Mouse (Mus musculus) cerebellum, adult 2 months (tissue): Measurements from ENCODE around the gene Pcgf1. TPM values are rescaled to one million over a fixed set of nuclear protein-coding genes. Genes with fewer than 3 reads are reported as not detected.

Source experiments
- DNase-seq, 2 experiments: peaks; one replicate each; pipeline ENCODE4 v3.0.0; 2021
- H3K27ac ChIP-seq: fragments of 200-500 bp; 2 replicates; pipeline ENCODE4 v1.5.1; 2012; ENCODE audit warnings: low read length, control low read depth, inconsistent platforms; ENCODE audit not compliant: insufficient read depth
- H3K27me3 ChIP-seq: fragments of 200-500 bp; 2 replicates; pipeline ENCODE4 v1.6.1; 2012; ENCODE audit warnings: inconsistent platforms, mild to moderate bottlenecking, low read length, moderate library complexity; ENCODE audit not compliant: control insufficient read depth, insufficient read depth
- H3K4me1 ChIP-seq: fragments of 200-500 bp; 2 replicates; pipeline ENCODE4 v1.6.1; 2011; ENCODE audit warnings: low read length; ENCODE audit not compliant: control insufficient read depth, insufficient read depth
- H3K4me3 ChIP-seq: fragments of 200-500 bp; replicated peaks from 2 replicates; pipeline ENCODE3; 2011; ENCODE audit warnings: mild to moderate bottlenecking, low read depth, low read length, control low read depth; ENCODE audit not compliant: insufficient read depth
- CTCF ChIP-seq: fragments of 200-500 bp; IDR thresholded peaks from 2 replicates; pipeline ENCODE4 v1.5.1; 2011; ENCODE audit warnings: low read depth, mild to moderate bottlenecking, control low read depth, low read length, moderate library complexity, borderline replicate concordance; ENCODE audit not compliant: insufficient read depth
- POLR2A ChIP-seq: fragments of 200-500 bp; IDR thresholded peaks from 2 replicates; pipeline ENCODE4 v1.6.1; 2011; ENCODE audit warnings: low read length, control low read depth, borderline replicate concordance; ENCODE audit not compliant: insufficient read depth
- WGBS: fragments of 180-500 bp; shearing (Covaris S2); methylation state at CpG from one replicate; pipeline ENCODE4 v1.1.7; 2018; 5-methylcytosine and 5-hydroxymethylcytosine counted together
- polyA plus RNA-seq: library from polyadenylated mRNA; depleted of rRNA; stranded (reverse); fragments of >200 nt; gene quantifications from 2 replicates; pipeline ENCODE4 v1.2.3, GENCODE M21; 2012

Gene Pcgf1
- polyA plus RNA-seq, 1 experiment = 57.5 TPM

GRCm38 (mm10) chr6:83117165-83117438, 39.4 kb downstream of the Pcgf1 start:
- no peak overlapping the region for H3K27ac ChIP-seq
- 66% methylated on average over 4 of the region's 4 CpGs for WGBS
- H3K27me3 ChIP-seq = no peaks in the 10 kb centered on the region
- no peak for DNase-seq
- H3K4me1 ChIP-seq = peaks cover 15% of the 10 kb centered on the region
- no peak overlapping the region for H3K4me3 ChIP-seq
- TF ChIP-seq POLR2A = no peak
- no peak for TF ChIP-seq CTCF

- no peak overlapping the region for H3K27ac ChIP-seq
- 85% methylated on average over 13 of the region's 13 CpGs for WGBS
Observed at GRCm38 (mm10) chr6:83117616-83118015, 39.9 kb downstream of the Pcgf1 start.

GRCm38 (mm10) chr6:83118369-83118768, 40.7 kb downstream of the Pcgf1 start:
- WGBS = 64% methylated on average over 11 of the region's 11 CpGs
- DNase-seq = peak in 1 of 2 experiments; percentile 16
- H3K4me3 ChIP-seq = no peak overlapping the region
- no peak for TF ChIP-seq POLR2A
- TF ChIP-seq CTCF = no peak
- H3K27ac ChIP-seq = no peak overlapping the region
- H3K4me1 ChIP-seq = peaks cover 15% of the 10 kb centered on the region
- no peaks in the 10 kb centered on the region for H3K27me3 ChIP-seq

More at GRCm38 (mm10) chr6:83117616-83118015, 39.9 kb downstream of the Pcgf1 start:
- H3K4me1 ChIP-seq = peaks cover 15% of the 10 kb centered on the region
- no peaks in the 10 kb centered on the region for H3K27me3 ChIP-seq
- peak in 1 of 2 experiments; percentile 13 for DNase-seq
- TF ChIP-seq POLR2A (no peak), CTCF (no peak)
- H3K4me3 ChIP-seq = no peak overlapping the region

- Histone ChIP-seq H3K27ac (no peak overlapping the region), H3K27me3 (no peaks in the 10 kb centered on the region), H3K4me3 (no peak overlapping the region), H3K4me1 (peaks cover 15% of the 10 kb centered on the region)
- no peak for DNase-seq
- WGBS = 52% methylated on average over 14 of the region's 14 CpGs
- TF ChIP-seq CTCF = no peak
- TF ChIP-seq POLR2A = no peak
Observed at GRCm38 (mm10) chr6:83118825-83119733, 41.4 kb downstream of the Pcgf1 start.

GRCm38 (mm10) chr6:83119734-83120051, 42.0 kb downstream of the Pcgf1 start:
- Histone ChIP-seq H3K4me1 (peaks cover 15% of the 10 kb centered on the region), H3K4me3 (no peak overlapping the region), H3K27ac (no peak overlapping the region), H3K27me3 (no peaks in the 10 kb centered on the region)
- WGBS = 17% methylated on average over 7 of the region's 7 CpGs
- TF ChIP-seq CTCF (no peak), POLR2A (no peak)
- DNase-seq = peak in 1 of 2 experiments; percentile 41

GRCm38 (mm10) chr6:83120930-83121862, 43.5 kb downstream of the Pcgf1 start, which contains the start of gene Wbp1:
Gene Wbp1, minus strand, starts transcription at chr6:83121559.
- Histone ChIP-seq H3K4me3 (peak within 1 kb of the TSS; percentile 81), H3K4me1 (peaks cover 11% of the 10 kb centered on the region), H3K27me3 (no peaks in the 10 kb centered on the region), H3K27ac (peak within 1 kb of the TSS; percentile 59)
- TF ChIP-seq POLR2A = peak; percentile 70
- no peak for TF ChIP-seq CTCF
- DNase-seq = peak; percentile 92 to 99
- WGBS = under 1% methylated on average over 38 of the region's 38 CpGs

GRCm38 (mm10) chr6:83121863-83122710, 44.4 kb downstream of the Pcgf1 start:
- WGBS = under 1% methylated on average over 50 of the region's 52 CpGs

More at GRCm38 (mm10) chr6:83121863-83122710, 44.4 kb downstream of the Pcgf1 start:
- peak in 1 of 2 experiments; percentile 31 for DNase-seq
- Histone ChIP-seq H3K27ac (peak overlapping the region; percentile 50), H3K4me1 (peaks cover 5% of the 10 kb centered on the region), H3K4me3 (peak overlapping the region; percentile 63), H3K27me3 (no peaks in the 10 kb centered on the region)
- no peak for TF ChIP-seq POLR2A
- no peak for TF ChIP-seq CTCF
